Mouse (Mus musculus): ENCODE measurements around the gene Exoc6. TPM values are rescaled to one million over a fixed set of nuclear protein-coding genes. Genes with fewer than 3 reads are reported as not detected.
"Not testable (repeated sequence)": the region's sequence is repeated elsewhere in the genome, so short reads cannot be mapped to it uniquely, and the experiment has no call there.

Gene Exoc6
- total RNA-seq (2021): 10 to 100 TPM; 48.1 to 52.3 TPM

GRCm38 (mm10) chr19:37550101-37551039 lies at the start of gene Exoc6:
Gene Exoc6, plus strand, starts transcription at chr19:37550418.
- peak; percentile 79 to 80 for DNase-seq

- no peak for DNase-seq
Observed at GRCm38 (mm10) chr19:37502996-37503395, 47.2 kb upstream of the Exoc6 start.

- DNase-seq: no peak
Observed at GRCm38 (mm10) chr19:37506066-37506465, 44.2 kb upstream of the Exoc6 start.

GRCm38 (mm10) chr19:37506614-37507013 lies 43.6 kb upstream of the Exoc6 start:
- DNase-seq: no peak

GRCm38 (mm10) chr19:37509725-37510124 lies 40.5 kb upstream of the Exoc6 start:
- peak; percentile 53 to 59 for DNase-seq

GRCm38 (mm10) chr19:37514811-37515292 lies 35.4 kb upstream of the Exoc6 start:
- no peak for DNase-seq

- no peak for DNase-seq
Observed at GRCm38 (mm10) chr19:37517419-37517818, 32.8 kb upstream of the Exoc6 start.

GRCm38 (mm10) chr19:37520740-37521433 lies 29.3 kb upstream of the Exoc6 start:
- no peak for DNase-seq

GRCm38 (mm10) chr19:37521434-37521781 lies 28.8 kb upstream of the Exoc6 start:
- no peak for DNase-seq

- DNase-seq: no peak
Observed at GRCm38 (mm10) chr19:37523280-37524062, 26.7 kb upstream of the Exoc6 start.

- no peak for DNase-seq
Observed at GRCm38 (mm10) chr19:37525925-37526324, 24.3 kb upstream of the Exoc6 start.

- no peak for DNase-seq
Observed at GRCm38 (mm10) chr19:37526768-37527167, 23.4 kb upstream of the Exoc6 start.

GRCm38 (mm10) chr19:37527736-37528135 lies 22.5 kb upstream of the Exoc6 start:
- DNase-seq: not testable (repeated sequence)

GRCm38 (mm10) chr19:37528581-37528980 lies 21.6 kb upstream of the Exoc6 start:
- DNase-seq: no peak

GRCm38 (mm10) chr19:37529296-37529695 lies 20.9 kb upstream of the Exoc6 start:
- no peak for DNase-seq

GRCm38 (mm10) chr19:37529975-37530515 lies 20.2 kb upstream of the Exoc6 start:
- no peak for DNase-seq

- no peak for DNase-seq
Observed at GRCm38 (mm10) chr19:37530601-37531000, 19.6 kb upstream of the Exoc6 start.

GRCm38 (mm10) chr19:37531200-37531845 lies 18.9 kb upstream of the Exoc6 start:
- DNase-seq: peak; percentile 26 to 28

- DNase-seq: no peak
Observed at GRCm38 (mm10) chr19:37533196-37533595, 17.0 kb upstream of the Exoc6 start.

- no peak for DNase-seq
Observed at GRCm38 (mm10) chr19:37534737-37535365, 15.4 kb upstream of the Exoc6 start.

- no peak for DNase-seq
Observed at GRCm38 (mm10) chr19:37536426-37536825, 13.8 kb upstream of the Exoc6 start.
